Mouse (Mus musculus): Measurements from ENCODE around the gene Hoxc11.

Hoxc11 gene

GRCm38 (mm10) chr15:102937036-102937666 lies 17.1 kb upstream of the Hoxc11 start:
- no peak for DNase-seq

- DNase-seq: no peak
These were observed 14.7 kb upstream of the Hoxc11 start for GRCm38 (mm10) chr15:102939256-102940155.

- DNase-seq: no peak
These were observed 11.3 kb upstream of the Hoxc11 start for GRCm38 (mm10) chr15:102942739-102943467.

- DNase-seq: no peak
These were observed 10.8 kb upstream of the Hoxc11 start for GRCm38 (mm10) chr15:102943468-102943813.

GRCm38 (mm10) chr15:102945185-102946077 lies 8.8 kb upstream of the Hoxc11 start:
- no peak for DNase-seq

- no peak for DNase-seq
These were observed 7.0 kb upstream of the Hoxc11 start for GRCm38 (mm10) chr15:102947276-102947675.

GRCm38 (mm10) chr15:102948842-102949241 lies 5.4 kb upstream of the Hoxc11 start:
- DNase-seq: no peak

GRCm38 (mm10) chr15:102949696-102950095 lies 4.5 kb upstream of the Hoxc11 start:
- no peak for DNase-seq

- DNase-seq: no peak
These were observed 3.4 kb upstream of the Hoxc11 start for GRCm38 (mm10) chr15:102950877-102951276.

- no peak for DNase-seq
These were observed 666 bp upstream of the Hoxc11 start for GRCm38 (mm10) chr15:102953561-102953960.

- no peak for DNase-seq
These were observed 768 bp downstream of the Hoxc11 start for GRCm38 (mm10) chr15:102955007-102955382.

GRCm38 (mm10) chr15:102955833-102956640 lies 1.8 kb downstream of the Hoxc11 start:
- no peak for DNase-seq

- no peak for DNase-seq
These were observed 2.7 kb downstream of the Hoxc11 start for GRCm38 (mm10) chr15:102956906-102957305.

GRCm38 (mm10) chr15:102959663-102960191 lies 5.5 kb downstream of the Hoxc11 start:
- no peak for DNase-seq

- DNase-seq: no peak
These were observed 7.5 kb downstream of the Hoxc11 start for GRCm38 (mm10) chr15:102961728-102962127.

- no peak for DNase-seq
These were observed 8.3 kb downstream of the Hoxc11 start for GRCm38 (mm10) chr15:102962492-102962891.

- DNase-seq: no peak
These were observed 9.0 kb downstream of the Hoxc11 start for GRCm38 (mm10) chr15:102963259-102963658.

GRCm38 (mm10) chr15:102963671-102964640 lies 9.7 kb downstream of the Hoxc11 start:
- no peak for DNase-seq

- no peak for DNase-seq
These were observed 11.0 kb downstream of the Hoxc11 start for GRCm38 (mm10) chr15:102965003-102965891.
